Mouse (Mus musculus): Measurements from ENCODE around the gene Prc1.

DNA sequence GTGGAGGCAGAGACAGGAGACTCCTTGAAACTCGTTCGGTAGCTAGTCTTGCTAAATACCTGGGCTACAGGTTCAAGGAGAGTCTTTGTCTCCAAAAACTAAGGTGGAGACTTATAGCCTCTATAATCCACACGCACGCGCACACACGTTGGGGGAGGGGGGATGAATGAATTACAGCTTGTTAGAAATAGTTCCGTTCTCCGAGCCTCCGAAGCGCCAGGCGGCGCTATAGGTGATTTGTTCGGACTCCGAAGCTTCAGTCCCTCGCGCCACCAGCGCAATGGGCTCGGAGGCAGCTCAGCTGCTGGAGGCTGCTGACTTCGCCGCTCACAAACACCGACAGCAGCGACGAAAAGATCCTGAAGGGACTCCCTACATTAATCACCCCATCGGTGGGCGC, 48.6 kb downstream of the Prc1 start, which contains the start of gene Hddc3:
- TF ChIP-seq CTCF (IDR thresholded peaks at IDR 0.05; ENCODE audit: control insufficient read depth, insufficient read depth, insufficient read length) = peak; percentile 45
- no peak for TF ChIP-seq MYOD1 (IDR thresholded peaks at IDR 0.05; ENCODE audit: control insufficient read depth, insufficient read length, low read depth)

All from C2C12 (cell line).